Mouse (Mus musculus): ENCODE results near the gene Fkbpl.
A peak's percentile ranks its signal among the peaks of the same experiment; 100 is the strongest.

Gene Fkbpl

GRCm38 (mm10) chr17:34664472-34664871, 19.9 kb downstream of the Fkbpl start:
- DNase-seq (ENCODE audit: low spot score in 2 of 2): no peak

- DNase-seq (ENCODE audit: low spot score in 2 of 2): no peak
These were observed 25.7 kb downstream of the Fkbpl start, which contains the start of gene Tnxb for GRCm38 (mm10) chr17:34670235-34670634. Gene Tnxb, plus strand, starts transcription at chr17:34670535.

GRCm38 (mm10) chr17:34671151-34672066, 26.8 kb downstream of the Fkbpl start:
- DNase-seq (ENCODE audit: low spot score in 2 of 2): no peak

- DNase-seq (ENCODE audit: low spot score in 2 of 2): no peak
These were observed 27.8 kb downstream of the Fkbpl start for GRCm38 (mm10) chr17:34672246-34672792.

GRCm38 (mm10) chr17:34673139-34673538, 28.6 kb downstream of the Fkbpl start:
- no peak for DNase-seq (ENCODE audit: low spot score in 2 of 2)

GRCm38 (mm10) chr17:34674524-34675204, 30.1 kb downstream of the Fkbpl start:
- no peak for DNase-seq (ENCODE audit: low spot score in 2 of 2)

GRCm38 (mm10) chr17:34675205-34676092, 30.9 kb downstream of the Fkbpl start:
- DNase-seq (ENCODE audit: low spot score in 2 of 2): no peak

GRCm38 (mm10) chr17:34676093-34676460, 31.5 kb downstream of the Fkbpl start:
- no peak for DNase-seq (ENCODE audit: low spot score in 2 of 2)

- no peak for DNase-seq (ENCODE audit: low spot score in 2 of 2)
These were observed 32.1 kb downstream of the Fkbpl start for GRCm38 (mm10) chr17:34676671-34677070.

GRCm38 (mm10) chr17:34680191-34680590, 35.6 kb downstream of the Fkbpl start:
- DNase-seq (ENCODE audit: low spot score in 2 of 2): no peak

GRCm38 (mm10) chr17:34680621-34681020, 36.1 kb downstream of the Fkbpl start:
- DNase-seq (ENCODE audit: low spot score in 2 of 2): no peak

- peak; percentile 70 to 81 for DNase-seq (ENCODE audit: low spot score in 2 of 2)
These were observed 36.6 kb downstream of the Fkbpl start for GRCm38 (mm10) chr17:34681132-34681571.

GRCm38 (mm10) chr17:34681881-34682536, 37.4 kb downstream of the Fkbpl start:
- DNase-seq (ENCODE audit: low spot score in 2 of 2): no peak

GRCm38 (mm10) chr17:34683179-34683578, 38.6 kb downstream of the Fkbpl start:
- DNase-seq (ENCODE audit: low spot score in 2 of 2): no peak

- DNase-seq (ENCODE audit: low spot score in 2 of 2): no peak
These were observed 39.2 kb downstream of the Fkbpl start for GRCm38 (mm10) chr17:34683686-34684220.

GRCm38 (mm10) chr17:34684253-34684893, 39.8 kb downstream of the Fkbpl start:
- peak; percentile 49 to 63 for DNase-seq (ENCODE audit: low spot score in 2 of 2)

- DNase-seq (ENCODE audit: low spot score in 2 of 2): peak; percentile 72 to 76
These were observed 40.9 kb downstream of the Fkbpl start for GRCm38 (mm10) chr17:34685120-34686110.

- DNase-seq (ENCODE audit: low spot score in 2 of 2): no peak
These were observed 44.3 kb downstream of the Fkbpl start for GRCm38 (mm10) chr17:34688889-34689288.

GRCm38 (mm10) chr17:34690458-34690857, 45.9 kb downstream of the Fkbpl start:
- peak; percentile 86 to 88 for DNase-seq (ENCODE audit: low spot score in 2 of 2)

All from heart, adult 9 months (tissue).